Mouse (Mus musculus): ENCODE measurements around the gene Abcd3.

DNA sequence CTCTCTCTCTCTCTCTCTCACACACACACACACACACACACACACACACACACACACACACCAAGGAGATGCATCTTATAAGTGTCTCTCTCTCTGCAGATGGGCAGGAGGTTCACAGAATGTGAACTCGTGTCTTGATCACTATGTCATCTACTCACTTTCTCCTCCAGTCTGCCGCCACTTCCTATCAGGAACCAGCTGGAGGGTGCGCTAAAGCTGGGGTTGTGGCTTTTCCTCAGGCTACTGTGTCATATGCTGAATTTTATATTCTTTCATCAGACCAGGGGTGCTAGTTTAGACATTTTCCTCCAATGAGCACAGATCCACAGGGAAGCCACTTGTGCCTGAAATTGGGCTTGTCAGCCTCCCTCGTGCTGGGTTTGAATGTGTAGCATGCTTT is 85.4 kb downstream of the Abcd3 start:
- TF ChIP-seq GATA1 (IDR thresholded peaks at IDR 0.05; ENCODE audit: borderline replicate concordance, low read length) (no peak), FLI1 (IDR thresholded peaks at IDR 0.05; ENCODE audit: low read length) (no peak)
